ENCODE assay signal across 36 mouse cellular contexts in the genomic region with DNA sequence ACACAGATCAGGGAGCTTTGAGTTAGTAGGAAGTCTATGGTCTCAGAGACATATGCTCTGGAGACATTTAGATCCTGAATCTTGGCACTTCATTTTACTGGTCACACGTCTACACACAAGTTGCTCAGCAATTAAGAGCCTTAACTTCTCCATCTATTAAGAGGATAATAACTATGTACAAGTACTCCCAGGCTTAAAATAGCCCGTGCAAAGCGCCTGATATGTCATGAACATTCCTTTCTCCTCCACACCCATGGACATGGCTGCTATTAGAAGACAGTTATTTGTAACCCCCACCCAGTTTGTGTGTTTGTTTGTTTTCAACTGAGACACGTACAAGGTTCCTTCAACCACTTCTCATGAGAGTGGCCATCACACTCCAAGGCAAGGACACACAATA. TPM values are rescaled to one million over a fixed set of nuclear protein-coding genes. Genes with fewer than 3 reads are reported as not detected.
"Had no signal": no experiment of that assay in that cellular context is flagged by ENCODE, and none has a peak within 500 bp of the region (broad histone marks: within the 10 kb centered on the region; RNA-seq: fewer than 3 reads in every experiment).

No protein-coding gene starts in this region.

- ATAC-seq: forebrain, postnatal 0 days; hindbrain, embryonic 16.5 days; inflammation-experienced regulatory T-cells, adult 6 months; intestine, embryonic 15.5 days; intestine, postnatal 0 days had no signal

- H3K36me3 ChIP-seq: heart, embryonic 10.5 days; heart, embryonic 12.5 days; hindbrain, embryonic 10.5 days; hindbrain, embryonic 12.5 days; intestine, embryonic 15.5 days; limb, embryonic 10.5 days; limb, embryonic 12.5 days had no signal

- DNase-seq: forebrain, postnatal 0 days; gastrocnemius, postnatal 14 days; heart, adult 18-20 months; heart, postnatal 10 days; heart, postnatal 4 days; kidney, adult 18-20 months; kidney, adult 8-10 months; kidney, postnatal 10 days; kidney, postnatal 25 days; kidney, postnatal 4 days had no signal

- H3K4me2 ChIP-seq: heart, embryonic 12.5 days; hindbrain, embryonic 12.5 days; hindbrain, embryonic 14.5 days; intestine, embryonic 15.5 days; limb, embryonic 12.5 days had no signal

- H3K4me1 ChIP-seq: heart, embryonic 10.5 days; heart, embryonic 12.5 days; hindbrain, embryonic 10.5 days; hindbrain, embryonic 12.5 days; intestine, embryonic 15.5 days; limb, embryonic 10.5 days; limb, embryonic 12.5 days had no signal

- H3K9ac ChIP-seq: forebrain, postnatal 0 days; heart, embryonic 12.5 days; hindbrain, embryonic 12.5 days; hindbrain, embryonic 14.5 days; intestine, embryonic 15.5 days; limb, embryonic 12.5 days had no signal

- H3K27me3 ChIP-seq: heart, embryonic 12.5 days; hindbrain, embryonic 12.5 days; intestine, embryonic 15.5 days; limb, embryonic 12.5 days had no signal

- H3K27ac ChIP-seq: heart, embryonic 10.5 days; hindbrain, embryonic 10.5 days; hindbrain, embryonic 12.5 days; hindbrain, embryonic 14.5 days; intestine, embryonic 15.5 days; layer of hippocampus, adult 2 months; left cerebral cortex, adult 2 months; limb, embryonic 10.5 days; limb, embryonic 12.5 days had no signal

- H3K4me3 ChIP-seq: heart, embryonic 10.5 days; heart, embryonic 12.5 days; hindbrain, embryonic 10.5 days; hindbrain, embryonic 12.5 days; intestine, embryonic 15.5 days; layer of hippocampus, adult 2 months; left cerebral cortex, adult 2 months; limb, embryonic 10.5 days; limb, embryonic 12.5 days had no signal

- H3K9me3 ChIP-seq: heart, embryonic 10.5 days; heart, embryonic 12.5 days; hindbrain, embryonic 10.5 days; hindbrain, embryonic 12.5 days; intestine, embryonic 15.5 days; limb, embryonic 10.5 days; limb, embryonic 12.5 days had no signal

RNA-seq across cellular contexts. Expression of gene Tchhl1, which starts 1.4 kb away (rescaled TPM):
- total RNA-seq: forebrain, postnatal 0 days; gastrocnemius, adult 18-20 months; gastrocnemius, adult 8-10 months; gastrocnemius, postnatal 14 days; gastrocnemius, postnatal 4 days; granulocyte monocyte progenitor cell, adult 5-6 weeks; heart, adult 18-20 months; heart, adult 8-10 months; heart, postnatal 10 days; heart, postnatal 25 days; heart, postnatal 4 days; layer of hippocampus, adult 2 months; layer of hippocampus, postnatal 10 days; layer of hippocampus, postnatal 25 days; left cerebral cortex, adult 2 months; left cerebral cortex, postnatal 14 days; left cerebral cortex, postnatal 36 days had no signal
- polyA plus RNA-seq: forebrain, postnatal 0 days; heart, embryonic 10.5 days; heart, embryonic 12.5 days; heart, embryonic 14.5 days; heart, embryonic 16.5 days; hindbrain, embryonic 10.5 days; hindbrain, embryonic 12.5 days; hindbrain, embryonic 14.5 days; hindbrain, embryonic 16.5 days; inflammation-experienced regulatory T-cells, adult 6 months; intestine, embryonic 15.5 days; limb, embryonic 10.5 days; limb, embryonic 12.5 days; limb, embryonic 14.5 days had no signal
